Mouse (Mus musculus) ovary, adult 10 weeks (tissue): ENCODE data around the gene Tle3. TPM values are rescaled to one million over a fixed set of nuclear protein-coding genes. Genes with fewer than 3 reads are reported as not detected.

Experiments used
- polyA plus RNA-seq: library from polyadenylated mRNA; stranded (reverse); fragments of 350-450 nt; fragmentation: Illumina TruSeq; extraction: RNeasy Lipid Tissue Mini Kit (QIAGEN cat#74804); gene quantifications from one replicate; pipeline ENCODE4 v1.2.3, GENCODE M21; 2014

Gene Tle3
- 45.8 TPM for polyA plus RNA-seq

DNA sequence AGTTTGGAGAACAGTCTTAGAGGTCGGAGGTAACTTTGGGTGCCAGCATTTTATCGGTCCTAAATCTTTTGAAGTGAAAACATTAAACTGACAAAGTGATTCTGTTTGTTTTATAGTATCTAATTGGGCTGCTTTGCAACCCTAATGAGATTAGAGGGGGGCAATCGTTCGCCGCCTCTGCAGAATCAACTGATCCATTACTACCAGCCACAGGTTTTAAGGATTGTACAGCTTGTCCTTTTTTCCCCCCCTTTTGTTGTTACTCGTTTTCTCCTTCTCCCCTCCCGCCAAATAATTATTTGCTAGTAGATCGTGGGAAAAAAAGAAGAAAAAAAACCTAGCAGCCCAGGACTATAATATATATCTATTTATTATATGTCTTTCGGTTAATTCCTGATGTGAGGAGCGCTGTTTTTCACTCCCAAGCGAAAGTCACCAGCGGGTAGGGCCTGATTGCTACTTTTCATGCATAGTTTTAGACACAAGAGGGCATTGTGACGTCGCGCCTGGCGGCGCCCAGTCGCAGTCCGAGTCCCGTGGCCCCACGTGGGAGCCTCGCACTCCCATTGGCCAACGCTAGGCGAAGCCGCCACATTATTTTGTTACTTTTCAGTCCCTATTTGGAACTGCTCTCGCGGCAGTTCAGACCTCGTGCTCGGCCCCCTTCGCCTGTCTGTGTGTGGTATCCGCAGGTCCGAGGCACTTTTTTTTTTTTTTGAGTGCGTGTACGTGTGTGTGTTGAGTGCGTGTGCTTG is at the start of gene Tle3:
Tle3 (plus strand) TSS at position 612 of the 755 bp plus-strand sequence.

